ENCODE assay signal across 9 mouse cellular contexts in genomic region chr7:100124211-100124610, GRCm38 (mm10). TPM values are rescaled to one million over a fixed set of nuclear protein-coding genes. Genes with fewer than 3 reads are reported as not detected.
DNase-seq lines count a peak whose midpoint lies in the region; ATAC-seq and TF ChIP-seq lines count a peak whose summit lies in the region.
"Had no signal": no experiment of that assay in that cellular context is flagged by ENCODE, and none has a peak within 500 bp of the region (broad histone marks: within the 10 kb centered on the region; RNA-seq: fewer than 3 reads in every experiment).

No protein-coding gene starts in this region.

- TF ChIP-seq CTCF in midbrain, postnatal 0 days (IDR thresholded peaks at IDR 0.05): peak; percentile 62

- no peak overlapping the region for H3K4me2 ChIP-seq in midbrain, postnatal 0 days (ENCODE audit: low read depth, low read length, poor library complexity, severe bottlenecking)
- H3K4me2 ChIP-seq: heart, embryonic 15.5 days had no signal

- no peak overlapping the region for H3K4me3 ChIP-seq in midbrain, postnatal 0 days (ENCODE audit: low read depth, low read length)
- H3K4me3 ChIP-seq: heart, embryonic 15.5 days had no signal

- H3K9ac ChIP-seq in midbrain, postnatal 0 days (replicated peaks; ENCODE audit: low read length, poor library complexity, severe bottlenecking): no peak overlapping the region
- H3K9ac ChIP-seq: heart, embryonic 15.5 days had no signal

- no peaks in the 10 kb centered on the region for H3K27me3 ChIP-seq in midbrain, postnatal 0 days (ENCODE audit: insufficient read depth, low read length)
- H3K27me3 ChIP-seq: heart, embryonic 15.5 days had no signal

- H3K36me3 ChIP-seq in midbrain, postnatal 0 days (ENCODE audit: insufficient read depth, low read length): no peaks in the 10 kb centered on the region
- H3K36me3 ChIP-seq: heart, embryonic 15.5 days had no signal

- peak; percentile 79 for DNase-seq in CD4-positive, CD25-positive, alpha-beta regulatory T cell, adult 2 months (ENCODE audit: low read depth, low spot score)
- peak; percentile 21 for DNase-seq in layer of hippocampus, adult 11-12 months (ENCODE audit: low spot score)
- no peak for DNase-seq in layer of hippocampus, postnatal 36 days
- DNase-seq in ZHBTc4 (ENCODE audit: low read depth, low spot score): peak; percentile 82
- DNase-seq in heart, postnatal 14 days: peak; percentile 41 to 51
- peak; percentile 1 for DNase-seq in midbrain, postnatal 0 days (ENCODE audit: low spot score)
- DNase-seq in urinary bladder, postnatal 10 days (ENCODE audit: low spot score): no peak

- no peak overlapping the region for H3K27ac ChIP-seq in midbrain, postnatal 0 days (ENCODE audit: low read depth, low read length)
- H3K27ac ChIP-seq: heart, embryonic 15.5 days had no signal

- intact Hi-C loops in heart, postnatal 14 days (cut with DNase I): loop anchor here (2.0 to 5.0 kb wide), 2 partner anchors 35 to 103 kb away; partner anchors contain the start of genes Lipt2 and Pgm2l1

- ATAC-seq in CD4-positive, CD25-positive, alpha-beta regulatory T cell, adult 4 months: no peak
- no peak for ATAC-seq in midbrain, postnatal 0 days (ENCODE audit: low FRiP score)

- no peaks in the 10 kb centered on the region for H3K4me1 ChIP-seq in midbrain, postnatal 0 days (ENCODE audit: insufficient read depth, low read length)

- 74% methylated on average over 2 of the region's 2 CpGs for WGBS in midbrain, postnatal 0 days

- no peaks in the 10 kb centered on the region for H3K9me3 ChIP-seq in midbrain, postnatal 0 days (ENCODE audit: low read length)
- H3K9me3 ChIP-seq: heart, embryonic 15.5 days had no signal

RNA-seq across cellular contexts. Expression of gene Pold3, which starts 2.8 kb away (rescaled TPM):
- 10 to 100 TPM; 37.3 to 46.3 TPM for polyA plus RNA-seq in CD4-positive, CD25-positive, alpha-beta regulatory T cell, adult 4 months (2017; shearing (Covaris generic))
- total RNA-seq in layer of hippocampus, postnatal 36 days (2021): 10 to 100 TPM; 32.1 to 33.5 TPM
- total RNA-seq in heart, postnatal 14 days (2021): 10 to 100 TPM; 11.0 to 11.2 TPM
- total RNA-seq in midbrain, postnatal 0 days (2014; rRNA removed): 35.5 and 37.7 TPM in 2 replicates
- 40.5 and 42.6 TPM in 2 replicates for polyA plus RNA-seq in midbrain, postnatal 0 days (2015; fragmentation: Nextera tagmentation; extraction: Ambion mirVana)

RNA-seq across cellular contexts. Expression of gene Lipt2, which starts 34.9 kb away (rescaled TPM):
- polyA plus RNA-seq in CD4-positive, CD25-positive, alpha-beta regulatory T cell, adult 4 months (2017; shearing (Covaris generic)): not detected
- total RNA-seq in layer of hippocampus, postnatal 36 days (2021): 1 to 10 TPM; 5.7 to 7.1 TPM
- 1 to 10 TPM; 3.4 to 3.9 TPM for total RNA-seq in heart, postnatal 14 days (2021)
- 15.5 and 16.6 TPM in 2 replicates for total RNA-seq in midbrain, postnatal 0 days (2014; rRNA removed)
- polyA plus RNA-seq in midbrain, postnatal 0 days (2015; fragmentation: Nextera tagmentation; extraction: Ambion mirVana): 17.1 and 19.5 TPM in 2 replicates

RNA-seq across cellular contexts. Expression of gene Kcne3, which starts 52.1 kb away (rescaled TPM):
- not detected for polyA plus RNA-seq in CD4-positive, CD25-positive, alpha-beta regulatory T cell, adult 4 months (2017; shearing (Covaris generic))
- total RNA-seq in layer of hippocampus, postnatal 36 days (2021): not detected
- under 1 TPM; 0.55 to 0.78 TPM for total RNA-seq in heart, postnatal 14 days (2021)
- total RNA-seq in midbrain, postnatal 0 days (2014; rRNA removed): not detected in 2 replicates
- polyA plus RNA-seq in midbrain, postnatal 0 days (2015; fragmentation: Nextera tagmentation; extraction: Ambion mirVana): 0.27 TPM in 1 of 2 replicates, not detected in the other

Comparison
In these comparisons a context has a peak if more than half of its experiments do, and no peak if none do; other contexts are left out.
1. DNase-seq: peak in CD4-positive, CD25-positive, alpha-beta regulatory T cell, adult 2 months (single experiment), layer of hippocampus, adult 11-12 months (single experiment), ZHBTc4 (single experiment), heart, postnatal 14 days (2 of 2) and midbrain, postnatal 0 days (single experiment); none in layer of hippocampus, postnatal 36 days (0 of 2) and urinary bladder, postnatal 10 days (single experiment).